Mouse (Mus musculus): Measurements from ENCODE around the gene Eml3. TPM values are rescaled to one million over a fixed set of nuclear protein-coding genes. Genes with fewer than 3 reads are reported as not detected.

Gene Eml3
- polyA plus RNA-seq, 1 experiment from 2014 or later, result 35.6 TPM

Small RNA genes lying within 50 kb of the gene (microRNA-seq; reads per million reads assigned to microRNA genes)
- 0.93 reads per million for gene Mir5136

Other genes with a start within 250 kb of the Eml3 start
- gene Slc3a2, start 206.2 kb upstream of the Eml3 start, polyA plus RNA-seq (2015; fragmentation: Nextera tagmentation; extraction: Ambion mirVana), result 87.1 and 89.7 TPM in 2 replicates
- 85.6 and 86.3 TPM in 2 replicates for gene Wdr74, start 193.7 kb upstream of the Eml3 start, polyA plus RNA-seq (2015; fragmentation: Nextera tagmentation; extraction: Ambion mirVana)
- gene 1700092M07Rik, start 188.8 kb upstream of the Eml3 start, polyA plus RNA-seq (2015; fragmentation: Nextera tagmentation; extraction: Ambion mirVana), result 2.0 and 2.1 TPM in 2 replicates
- 142 and 153 TPM in 2 replicates for gene Stx5a, start 188.1 kb upstream of the Eml3 start, polyA plus RNA-seq (2015; fragmentation: Nextera tagmentation; extraction: Ambion mirVana)
- gene Nxf1, start 172.5 kb upstream of the Eml3 start, polyA plus RNA-seq (2015; fragmentation: Nextera tagmentation; extraction: Ambion mirVana), result 184 and 198 TPM in 2 replicates
- gene Tmem223, start 158.6 kb upstream of the Eml3 start, polyA plus RNA-seq (2015; fragmentation: Nextera tagmentation; extraction: Ambion mirVana), result 181 and 197 TPM in 2 replicates
- gene Tmem179b, start 155.1 kb upstream of the Eml3 start, polyA plus RNA-seq (2015; fragmentation: Nextera tagmentation; extraction: Ambion mirVana), result 77.2 and 81.3 TPM in 2 replicates
- gene Taf6l, start 143.1 kb upstream of the Eml3 start, polyA plus RNA-seq (2015; fragmentation: Nextera tagmentation; extraction: Ambion mirVana), result 30.5 and 31.5 TPM in 2 replicates
- gene Polr2g, start 131.0 kb upstream of the Eml3 start, polyA plus RNA-seq (2015; fragmentation: Nextera tagmentation; extraction: Ambion mirVana), result 147 and 159 TPM in 2 replicates
- 5.7 and 6.4 TPM in 2 replicates for gene Zbtb3, start 127.0 kb upstream of the Eml3 start, polyA plus RNA-seq (2015; fragmentation: Nextera tagmentation; extraction: Ambion mirVana)
- gene Ttc9c, start 110.2 kb upstream of the Eml3 start, polyA plus RNA-seq (2015; fragmentation: Nextera tagmentation; extraction: Ambion mirVana), result 54.8 and 57.2 TPM in 2 replicates
- 5.7 and 5.8 TPM in 2 replicates for gene Hnrnpul2, start 109.5 kb upstream of the Eml3 start, polyA plus RNA-seq (2015; fragmentation: Nextera tagmentation; extraction: Ambion mirVana)
- gene AC129217.1, start 99.8 kb upstream of the Eml3 start, polyA plus RNA-seq (2015; fragmentation: Nextera tagmentation; extraction: Ambion mirVana), result not detected in 2 replicates
- 48.3 and 52.3 TPM in 2 replicates for gene Bscl2, start 92.1 kb upstream of the Eml3 start, polyA plus RNA-seq (2015; fragmentation: Nextera tagmentation; extraction: Ambion mirVana)
- 1.6 and 2.5 TPM in 2 replicates for gene Gng3, start 90.4 kb upstream of the Eml3 start, polyA plus RNA-seq (2015; fragmentation: Nextera tagmentation; extraction: Ambion mirVana)
- gene Lrrn4cl, start 78.8 kb upstream of the Eml3 start, polyA plus RNA-seq (2015; fragmentation: Nextera tagmentation; extraction: Ambion mirVana), result 1.1 TPM in 2 replicates
- gene Ubxn1, start 58.1 kb upstream of the Eml3 start, polyA plus RNA-seq (2015; fragmentation: Nextera tagmentation; extraction: Ambion mirVana), result 153 and 158 TPM in 2 replicates
- 58.5 and 60.2 TPM in 2 replicates for gene Uqcc3, start 48.6 kb upstream of the Eml3 start, polyA plus RNA-seq (2015; fragmentation: Nextera tagmentation; extraction: Ambion mirVana)
- 70.5 and 72.7 TPM in 2 replicates for gene Lbhd1, start 45.8 kb upstream of the Eml3 start, polyA plus RNA-seq (2015; fragmentation: Nextera tagmentation; extraction: Ambion mirVana)
- not detected in 2 replicates for gene Gm49403, start 45.6 kb upstream of the Eml3 start, polyA plus RNA-seq (2015; fragmentation: Nextera tagmentation; extraction: Ambion mirVana)
- 81.5 and 93.7 TPM in 2 replicates for gene 1810009A15Rik, start 40.7 kb upstream of the Eml3 start, polyA plus RNA-seq (2015; fragmentation: Nextera tagmentation; extraction: Ambion mirVana)
- gene Gm49416, start 40.6 kb upstream of the Eml3 start, polyA plus RNA-seq (2015; fragmentation: Nextera tagmentation; extraction: Ambion mirVana), result not detected in 2 replicates
- gene Ints5, start 36.5 kb upstream of the Eml3 start, polyA plus RNA-seq (2015; fragmentation: Nextera tagmentation; extraction: Ambion mirVana), result 45.8 and 50.1 TPM in 2 replicates
- gene Ganab, start 31.5 kb upstream of the Eml3 start, polyA plus RNA-seq (2015; fragmentation: Nextera tagmentation; extraction: Ambion mirVana), result 122 and 123 TPM in 2 replicates
- 43.1 and 46.1 TPM in 2 replicates for gene B3gat3, start 9.2 kb upstream of the Eml3 start, polyA plus RNA-seq (2015; fragmentation: Nextera tagmentation; extraction: Ambion mirVana)
- 2.7 and 2.8 TPM in 2 replicates for gene Rom1, start 196 bp upstream of the Eml3 start, polyA plus RNA-seq (2015; fragmentation: Nextera tagmentation; extraction: Ambion mirVana)
- gene Mta2, start 12.3 kb downstream of the Eml3 start, polyA plus RNA-seq (2015; fragmentation: Nextera tagmentation; extraction: Ambion mirVana), result 165 and 173 TPM in 2 replicates
- gene Tut1, start 24.3 kb downstream of the Eml3 start, polyA plus RNA-seq (2015; fragmentation: Nextera tagmentation; extraction: Ambion mirVana), result 28.4 and 29.7 TPM in 2 replicates
- gene Eef1g, start 37.5 kb downstream of the Eml3 start, polyA plus RNA-seq (2015; fragmentation: Nextera tagmentation; extraction: Ambion mirVana), result 420 and 427 TPM in 2 replicates
- 24.7 and 25.6 TPM in 2 replicates for gene Ahnak, start 59.7 kb downstream of the Eml3 start, polyA plus RNA-seq (2015; fragmentation: Nextera tagmentation; extraction: Ambion mirVana)
- gene Scgb1a1, start 158.4 kb downstream of the Eml3 start, polyA plus RNA-seq (2015; fragmentation: Nextera tagmentation; extraction: Ambion mirVana), result 5.1 and 8.7 TPM in 2 replicates
- 14.1 and 18.1 TPM in 2 replicates for gene Asrgl1, start 206.1 kb downstream of the Eml3 start, polyA plus RNA-seq (2015; fragmentation: Nextera tagmentation; extraction: Ambion mirVana)